Mouse (Mus musculus): ENCODE measurements at regions not wholly inside any gene's neighbourhood (a gene's known extent, or its start where the extent isn't known, plus 50 kb on each side); places are given as distances from the start of the nearest gene placed in this dataset.
"Not testable (repeated sequence)": the region's sequence is repeated elsewhere in the genome, so short reads cannot be mapped to it uniquely, and the experiment has no call there.

DNA sequence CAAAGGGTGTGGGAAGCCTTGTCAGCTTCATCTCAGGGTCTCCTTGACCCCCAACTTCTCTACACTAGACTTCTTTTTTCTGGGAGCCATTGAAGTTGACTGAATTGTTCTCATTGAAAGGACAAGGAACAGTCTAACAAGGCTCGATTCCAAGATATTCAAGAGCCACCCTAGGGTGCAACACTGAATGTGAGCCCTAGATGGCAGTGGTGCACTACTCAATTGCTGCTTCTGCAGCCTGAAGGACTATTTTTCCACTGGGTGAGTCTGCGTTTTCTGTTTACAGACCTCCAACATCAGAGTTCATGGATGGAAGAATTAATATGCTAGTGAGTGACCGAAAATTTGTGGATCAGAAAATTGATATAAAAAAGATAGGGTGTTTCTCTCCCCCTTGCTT lies 161.5 kb downstream of the Hpcal1 start:
- peak; percentile 28 for DNase-seq (ENCODE audit: low read depth)

DNA sequence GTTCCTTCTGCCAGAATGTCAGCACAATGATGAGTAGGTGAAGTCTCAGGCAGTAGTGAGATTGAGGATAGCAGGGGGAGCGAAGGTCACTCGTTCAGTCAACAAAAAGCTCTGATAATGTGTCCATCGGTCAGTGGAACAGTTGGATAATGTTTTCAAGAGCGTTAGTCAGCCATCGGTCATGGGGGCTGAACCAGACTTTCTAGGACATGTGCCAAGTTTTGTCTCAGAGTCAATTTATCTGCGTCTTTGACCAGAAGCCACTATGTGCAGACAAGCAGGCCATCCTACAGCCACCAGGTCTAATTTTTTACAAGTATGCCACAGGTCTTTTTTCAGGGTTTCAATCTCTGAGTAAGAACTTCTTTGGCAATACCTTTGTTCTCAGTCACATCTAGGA lies 181.8 kb downstream of the Hpcal1 start:
- not testable (repeated sequence) for DNase-seq (ENCODE audit: low read depth)

DNA sequence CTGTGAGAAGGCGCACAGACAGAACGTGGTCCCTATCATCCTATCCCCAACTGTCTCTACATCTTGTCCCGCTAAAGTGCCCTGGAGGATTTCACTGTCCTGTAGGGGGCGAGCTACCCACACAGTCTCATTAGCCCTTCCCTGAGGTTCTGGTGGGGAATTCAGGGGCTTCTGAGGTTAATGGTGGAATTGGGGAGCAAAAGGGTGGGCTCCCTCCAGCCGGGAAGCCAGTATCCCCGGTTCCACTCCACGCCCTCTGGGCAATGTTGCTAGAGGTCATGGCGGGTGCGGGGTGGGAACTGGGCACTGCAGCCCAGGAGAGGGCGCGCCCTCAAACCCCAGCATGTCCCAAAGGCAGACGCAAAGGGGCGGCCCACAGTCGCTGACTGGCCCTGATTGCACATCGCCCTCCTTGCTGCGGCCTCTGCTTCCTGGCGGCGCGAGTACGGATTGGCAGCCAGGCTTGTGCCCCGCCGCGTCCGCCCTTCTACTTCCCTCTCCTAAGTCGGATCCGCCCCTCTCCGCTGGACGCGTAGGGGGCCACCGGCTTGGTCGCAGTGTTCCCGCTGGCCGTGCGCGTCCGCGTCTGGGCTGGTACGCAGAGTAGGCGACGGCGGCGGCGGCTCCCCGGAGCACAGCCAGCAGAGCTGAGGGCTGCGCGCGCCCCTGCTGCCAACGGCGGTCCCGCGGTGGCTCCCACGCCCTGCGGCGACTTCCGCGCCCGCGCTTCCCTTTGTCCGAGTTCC lies 190.9 kb downstream of the Hpcal1 start:
- peak; percentile 81 for DNase-seq (ENCODE audit: low read depth)

DNA sequence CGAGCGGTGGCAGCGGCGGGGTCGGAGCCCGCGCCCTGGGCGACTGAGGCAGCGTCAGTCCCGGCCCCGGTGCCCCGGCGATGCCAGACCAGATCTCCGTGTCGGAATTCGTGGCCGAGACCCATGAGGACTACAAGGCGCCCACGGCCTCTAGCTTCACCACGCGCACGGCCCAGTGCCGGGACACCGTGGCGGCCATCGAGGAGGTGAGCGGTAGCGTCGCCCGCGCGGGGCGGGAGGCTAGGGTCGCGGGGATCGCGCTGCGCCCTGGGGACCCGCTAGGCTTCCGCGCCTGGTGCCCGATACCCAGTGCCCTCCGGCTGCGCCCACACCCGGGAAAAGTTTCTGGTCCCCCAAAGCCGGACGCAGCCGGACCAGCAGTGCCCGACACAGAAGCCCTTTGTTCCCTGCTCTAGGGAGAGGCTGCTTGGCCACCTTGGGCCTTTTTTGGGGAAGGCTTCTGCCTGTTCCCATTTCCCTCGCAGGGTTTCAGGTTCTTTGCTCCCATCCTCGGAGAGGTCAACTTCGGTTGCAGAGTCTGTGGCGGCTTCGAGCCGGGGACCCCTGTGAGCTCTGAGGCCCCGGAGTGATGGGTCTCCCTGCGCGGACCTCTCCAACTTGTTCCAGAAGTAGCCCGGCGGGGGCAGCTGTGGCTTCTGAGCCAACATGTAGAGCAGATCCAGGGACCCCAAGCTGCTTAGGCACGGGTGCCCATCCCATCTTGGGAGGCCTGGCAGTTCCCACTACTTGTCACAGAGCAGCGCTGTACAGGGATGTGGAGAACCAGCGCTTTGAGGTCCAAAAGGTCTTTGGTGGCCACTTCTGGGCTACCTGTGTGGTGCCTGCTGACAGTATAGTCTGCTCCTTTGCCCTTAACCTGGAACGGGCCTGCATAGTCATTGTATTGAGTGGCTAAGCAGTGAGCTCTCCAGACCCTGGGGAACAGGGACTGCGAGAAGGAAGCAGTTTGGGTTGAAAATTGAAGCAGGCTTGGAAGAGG lies 191.8 kb downstream of the Hpcal1 start:
- DNase-seq (ENCODE audit: low read depth) = not testable (repeated sequence)

DNA sequence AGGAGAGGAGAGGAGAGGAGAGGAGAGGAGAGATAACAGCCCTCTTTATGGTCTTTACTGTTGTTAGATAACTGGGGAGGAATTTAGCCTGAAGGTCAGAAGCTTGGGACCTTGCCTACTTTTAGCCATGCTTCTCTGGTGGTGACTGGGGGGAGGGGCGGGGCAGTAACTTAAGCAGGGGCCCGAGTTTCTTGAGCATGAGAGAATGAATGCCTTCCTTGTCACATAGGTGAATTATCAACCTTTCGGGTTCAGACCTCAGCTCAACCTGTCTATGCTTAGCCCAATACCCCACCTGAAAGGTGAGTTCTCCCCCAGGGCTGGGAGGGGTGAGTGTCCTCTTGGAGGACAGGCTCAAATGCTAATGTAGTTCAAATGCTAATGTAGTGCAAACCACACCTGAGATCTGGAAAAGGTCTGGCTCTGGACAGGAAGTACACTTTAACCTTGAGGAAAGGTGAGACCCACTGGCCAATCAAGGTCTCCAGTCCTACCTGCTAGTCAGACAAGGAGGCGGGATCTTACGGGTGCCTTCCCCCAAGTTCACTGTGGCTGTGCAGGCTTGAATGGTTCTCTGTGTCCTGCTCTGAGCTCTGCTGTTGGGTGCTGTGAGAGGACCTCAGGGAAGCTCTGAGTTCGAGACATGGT lies 201.1 kb downstream of the Hpcal1 start:
- not testable (repeated sequence) for DNase-seq (ENCODE audit: low read depth)

DNA sequence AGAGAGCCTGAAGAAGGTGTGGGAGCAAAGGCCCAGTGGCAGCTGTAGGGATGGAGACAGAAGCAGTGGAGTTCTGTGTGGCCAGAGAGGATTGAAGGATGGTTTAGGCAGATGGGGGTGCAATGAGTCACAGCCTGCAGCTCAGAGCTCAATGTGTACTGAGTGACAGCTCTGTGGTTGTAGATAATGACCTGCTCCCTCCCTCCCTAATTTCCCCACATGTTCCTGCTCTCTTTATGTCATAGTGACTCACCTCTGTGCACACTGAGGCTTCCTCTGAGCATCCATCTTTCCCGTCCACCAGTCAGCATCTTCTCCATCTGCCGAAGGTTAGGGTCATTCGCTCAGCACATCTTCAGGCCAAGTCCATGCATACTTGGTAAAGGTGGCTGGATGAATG lies 222.4 kb downstream of the Hpcal1 start:
- DNase-seq (ENCODE audit: low read depth) = not testable (repeated sequence)
